Mouse (Mus musculus) ES-E14 (cell line): ENCODE measurements at regions not wholly inside any gene's neighbourhood (a gene's known extent, or its start where the extent isn't known, plus 50 kb on each side); places are given as distances from the start of the nearest gene placed in this dataset.

Experiments
- DNase-seq: peaks from one replicate; pipeline ENCODE4 v3.0.0-alpha.2; 2013; ENCODE audit warnings: low read depth, low spot score
- H3K27ac ChIP-seq: 2 replicates; pipeline ENCODE4 v1.5.1; 2012; ENCODE audit warnings: low read depth, mild to moderate bottlenecking, low read length, moderate library complexity, mixed read lengths; ENCODE audit not compliant: poor library complexity, insufficient read depth, severe bottlenecking
- H3K36me3 ChIP-seq: 2 replicates; pipeline ENCODE4 v1.6.1; 2012; ENCODE audit warnings: mild to moderate bottlenecking, low read length, moderate library complexity, mixed read lengths; ENCODE audit not compliant: control insufficient read depth, poor library complexity, insufficient read depth, severe bottlenecking
- H3K4me1 ChIP-seq, 2 experiments: fragments of 150-350 bp in 1 of 2; sonication (generic) in 1 of 2; 2 replicates each; pipeline ENCODE4 v1.6.1; 2012; ENCODE audit warnings: low read length in 2 of 2, mild to moderate bottlenecking in 1 of 2, mixed read lengths in 1 of 2; ENCODE audit not compliant: control insufficient read depth in 2 of 2, insufficient read depth in 2 of 2, poor library complexity in 1 of 2
- H3K4me3 ChIP-seq, 2 experiments: fragments of 150-350 bp in 1 of 2; sonication (generic) in 1 of 2; 2 replicates each; pipeline ENCODE4 v1.5.1; 2012; ENCODE audit warnings: low read length in 2 of 2, low read depth in 1 of 2, mild to moderate bottlenecking in 1 of 2, mixed read lengths in 1 of 2; ENCODE audit not compliant: insufficient read depth in 1 of 2, poor library complexity in 1 of 2, severe bottlenecking in 1 of 2
- H3K9ac ChIP-seq: 2 replicates; pipeline ENCODE4 v1.6.1; 2012; ENCODE audit warnings: low read depth, mild to moderate bottlenecking, low read length, mixed read lengths; ENCODE audit not compliant: poor library complexity, insufficient read depth, severe bottlenecking
- H3K9me3 ChIP-seq: fragments of 150-350 bp; sonication (generic); 2 replicates; pipeline ENCODE4 v1.6.1; 2012; ENCODE audit warnings: low read depth, mild to moderate bottlenecking, low read length; ENCODE audit not compliant: control insufficient read depth, insufficient read depth
- CHD2 ChIP-seq: IDR thresholded peaks from 2 replicates; pipeline ENCODE4 v1.6.1; 2014; ENCODE audit warnings: mild to moderate bottlenecking, low read depth, low read length, inconsistent platforms
- HCFC1 ChIP-seq: IDR thresholded peaks from 2 replicates; pipeline ENCODE4 v1.6.1; 2012; ENCODE audit warnings: low read length, inconsistent platforms, borderline replicate concordance; ENCODE audit not compliant: insufficient read depth
- MAFK ChIP-seq: IDR thresholded peaks from 2 replicates; pipeline ENCODE4 v1.6.1; 2014; ENCODE audit warnings: mild to moderate bottlenecking, low read depth, low read length, inconsistent platforms; ENCODE audit not compliant: insufficient read depth
- ZC3H11A ChIP-seq: IDR thresholded peaks from 2 replicates; pipeline ENCODE4 v1.6.1; 2012; ENCODE audit warnings: low read depth, mild to moderate bottlenecking, inconsistent platforms, low read length, borderline replicate concordance
- ZNF384 ChIP-seq: IDR thresholded peaks from 2 replicates; pipeline ENCODE4 v1.6.1; 2012; ENCODE audit warnings: low read depth, low read length, inconsistent platforms
- in situ Hi-C, 2 experiments: fragments of 600-800 bp; cut with MboI; formaldehyde crosslinking; loops; one replicate each; pipeline ENCODE4 v1.15.1; 2025; ENCODE audit warnings: low sequenced_read_pairs in 2 of 2, inconsistent platforms in 1 of 2; ENCODE audit not compliant: unreplicated experiment in 2 of 2

GRCm38 (mm10) chr1:103471514-103471913, 1296.8 kb upstream of the Cdh20 start:
- DNase-seq = peak; percentile 54
- in situ Hi-C loops = no loop called here

DNA sequence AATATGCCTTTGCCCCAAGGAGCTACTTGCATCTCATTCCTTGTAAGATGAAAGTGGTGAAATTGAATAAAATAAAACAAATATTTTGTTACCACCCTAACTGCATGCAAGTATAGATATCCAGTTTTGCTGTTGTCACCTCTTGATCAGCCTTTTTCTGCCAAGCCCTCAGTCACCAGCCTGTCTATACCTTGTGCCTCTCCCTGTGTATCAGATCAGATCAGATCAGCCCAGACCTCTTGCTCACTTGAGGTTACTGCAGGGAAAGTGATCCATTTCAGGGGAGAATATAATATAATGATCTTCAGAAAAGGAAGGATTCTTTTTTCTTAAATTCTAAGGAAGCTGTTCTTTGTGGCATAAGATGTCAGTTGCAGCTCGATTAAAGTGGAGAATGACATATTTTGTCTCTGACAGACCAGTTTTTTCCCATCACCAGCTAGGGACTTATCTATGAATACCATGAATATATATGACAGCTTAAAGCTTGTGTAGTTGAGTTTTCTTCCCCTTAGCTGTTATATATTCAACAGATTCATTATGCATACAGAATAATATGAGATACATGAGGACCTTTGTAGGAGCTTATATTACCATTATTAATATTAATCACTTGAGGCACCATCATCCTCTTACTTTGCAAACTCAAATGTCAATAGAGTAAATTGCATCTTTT, 1264.7 kb upstream of the Cdh20 start:
- no peak for TF ChIP-seq CHD2
- TF ChIP-seq ZC3H11A = no peak
- no peak for TF ChIP-seq ZNF384
- TF ChIP-seq MAFK = no peak
- TF ChIP-seq HCFC1 = no peak
- no peak for DNase-seq
- no peaks in the 10 kb centered on the region for H3K4me1 ChIP-seq
- H3K36me3 ChIP-seq = no peaks in the 10 kb centered on the region
- no peak overlapping the region for H3K9ac ChIP-seq
- H3K27ac ChIP-seq = no peak overlapping the region
- in situ Hi-C loops = no loop called here
- H3K9me3 ChIP-seq = no peaks in the 10 kb centered on the region
- H3K4me3 ChIP-seq = no peak overlapping the region

More at GRCm38 (mm10) chr1:103471514-103471913, 1296.8 kb upstream of the Cdh20 start:
- Histone ChIP-seq H3K27ac (peak overlapping the region; percentile 66; the same call in 1 of the 2 replicates), H3K36me3 (no peaks in the 10 kb centered on the region), H3K9ac (no peak overlapping the region), H3K4me3 (no peak overlapping the region), H3K9me3 (peaks cover 2% of the 10 kb centered on the region; the same call in 1 of the 2 replicates), H3K4me1 (peaks cover 2 to 3% of the 10 kb centered on the region in 2 experiments; a peak in 3 of 4 replicates)
- TF ChIP-seq ZC3H11A (no peak), CHD2 (no peak)
